Mouse (Mus musculus) lung, postnatal 0 days (tissue): ENCODE data around the gene Stox1. TPM values are rescaled to one million over a fixed set of nuclear protein-coding genes. Genes with fewer than 3 reads are reported as not detected.

Experiments
- ATAC-seq: fragments of 200-750 bp; cut with Nextera tagmentation; 2 replicates; pipeline ENCODE4 v1.8.0; 2017; ENCODE audit warnings: moderate library complexity
- DNase-seq: peaks from one replicate; pipeline ENCODE4 v3.0.0-alpha.2; 2016; ENCODE audit warnings: low spot score
- H3K27ac ChIP-seq: fragments of 300-500 bp; sonication (generic); 2 replicates; pipeline ENCODE4 v1.5.1; 2014; ENCODE audit warnings: antibody characterized with exemption, mild to moderate bottlenecking, low read length, mixed read lengths
- H3K27me3 ChIP-seq: fragments of 300-500 bp; sonication (generic); replicated peaks from 2 replicates; pipeline ENCODE4 v1.6.1; 2014; ENCODE audit warnings: low read length, mixed read lengths; ENCODE audit not compliant: insufficient read depth
- H3K36me3 ChIP-seq: fragments of 300-500 bp; sonication (generic); 2 replicates; pipeline ENCODE4 v1.6.1; 2014; ENCODE audit warnings: low read length, mixed read lengths; ENCODE audit not compliant: insufficient read depth
- H3K4me1 ChIP-seq: fragments of 300-500 bp; sonication (generic); 2 replicates; pipeline ENCODE4 v1.6.1; 2014; ENCODE audit warnings: antibody characterized with exemption, low read depth, low read length, mixed read lengths; ENCODE audit not compliant: insufficient read depth
- H3K4me2 ChIP-seq: fragments of 300-500 bp; sonication (generic); replicated peaks from 2 replicates; pipeline ENCODE4 v1.6.1; 2014; ENCODE audit warnings: low read depth, mild to moderate bottlenecking, low read length, moderate library complexity, mixed read lengths
- H3K4me3 ChIP-seq: fragments of 300-500 bp; sonication (generic); 2 replicates; pipeline ENCODE4 v1.5.1; 2014; ENCODE audit warnings: low read depth, low read length
- H3K9ac ChIP-seq: fragments of 300-500 bp; sonication (generic); replicated peaks from 2 replicates; pipeline ENCODE4 v1.6.1; 2014; ENCODE audit warnings: low read depth, mild to moderate bottlenecking
- H3K9me3 ChIP-seq: fragments of 300-500 bp; sonication (generic); 2 replicates; pipeline ENCODE4 v1.6.1; 2016; ENCODE audit warnings: low read length, mixed read lengths
- CTCF ChIP-seq: IDR thresholded peaks from 2 replicates; pipeline ENCODE4 v1.5.1; 2016; ENCODE audit warnings: antibody characterized with exemption, mild to moderate bottlenecking
- EP300 ChIP-seq: IDR thresholded peaks from 2 replicates; pipeline ENCODE4 v1.6.1; 2016; ENCODE audit warnings: antibody characterized with exemption, mild to moderate bottlenecking, control low read depth
- WGBS: fragments of 180-500 bp; shearing (Covaris S2); extraction: QIAGEN DNeasy Blood & Tissue Kit; methylation state at CpG from one replicate; pipeline ENCODE4 v1.1.7; 2014; 5-methylcytosine and 5-hydroxymethylcytosine counted together
- microRNA-seq: library from miRNA; unstranded; fragments of <30 nt; microRNA quantifications from one replicate; pipeline ENCODE4, GENCODE M21; 2016
- polyA plus RNA-seq: library from polyadenylated mRNA; unstranded; fragments of >200 nt; fragmentation: Nextera tagmentation; extraction: Ambion mirVana; gene quantifications from 2 replicates; pipeline ENCODE4 v1.2.1, GENCODE M21; 2015

The Stox1 gene
- polyA plus RNA-seq, 1 experiment from 2014 or later: 4.7 TPM

DNA sequence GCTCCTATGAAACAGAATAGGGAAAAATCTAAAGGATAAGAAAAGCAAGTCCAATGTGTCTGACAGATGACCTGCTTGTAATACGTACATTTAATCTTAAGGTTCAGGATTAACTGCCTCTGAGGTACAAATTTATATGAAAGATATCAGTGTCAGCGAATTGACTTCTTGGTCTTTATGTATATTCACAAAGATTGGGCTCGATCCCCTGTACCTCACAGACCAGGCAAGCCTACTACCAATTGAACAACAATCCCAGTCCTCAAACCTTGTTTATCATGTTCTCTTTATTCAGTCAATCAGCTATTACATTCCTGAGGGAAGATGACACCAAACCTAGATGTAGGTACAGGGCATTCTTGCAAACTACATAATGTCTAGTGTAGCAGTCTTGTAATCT is 74.0 kb downstream of the Stox1 start:
- peak overlapping the region; percentile 67 for H3K4me3 ChIP-seq
- 14% methylated on average over 3 of the region's 3 CpGs for WGBS
- peak overlapping the region; percentile 83 for H3K27ac ChIP-seq
- no peak for ATAC-seq
- TF ChIP-seq EP300 (no peak), CTCF (no peak)
- no peaks in the 10 kb centered on the region for H3K27me3 ChIP-seq
- peak overlapping the region; percentile 27; the same call in 1 of the 2 replicates for H3K9ac ChIP-seq
- H3K36me3 ChIP-seq: no peaks in the 10 kb centered on the region
- H3K4me2 ChIP-seq: peak overlapping the region; percentile 53
- DNase-seq: no peak
- H3K9me3 ChIP-seq: no peaks in the 10 kb centered on the region
- H3K4me1 ChIP-seq: peaks cover 8% of the 10 kb centered on the region; the same call in 1 of the 2 replicates

- peak; percentile 99 for ATAC-seq
These were observed 74.8 kb downstream of the Stox1 start, which contains the start of gene Ddx50 for GRCm38 (mm10) chr10:62650881-62651810. Ddx50 (minus strand) TSS chr10:62651218.

GRCm38 (mm10) chr10:62650358-62650782 is 75.6 kb downstream of the Stox1 start:
- Histone ChIP-seq H3K27me3 (no peaks in the 10 kb centered on the region), H3K4me3 (peak overlapping the region; percentile 67), H3K27ac (peak overlapping the region; percentile 83), H3K9me3 (no peaks in the 10 kb centered on the region), H3K36me3 (no peaks in the 10 kb centered on the region), H3K9ac (peak overlapping the region; percentile 58), H3K4me2 (peak overlapping the region; percentile 72), H3K4me1 (peaks cover 8% of the 10 kb centered on the region; the same call in 1 of the 2 replicates)
- DNase-seq: peak; percentile 65
- no peak for TF ChIP-seq EP300
- TF ChIP-seq CTCF: no peak
- under 1% methylated on average over 17 of the region's 17 CpGs for WGBS
- no peak for ATAC-seq

More at GRCm38 (mm10) chr10:62650881-62651810, 74.8 kb downstream of the Stox1 start, which contains the start of gene Ddx50:
- TF ChIP-seq CTCF (0 out of 2 replicates have a peak, but pooled peaks have one; percentile 4), EP300 (no peak)
- H3K4me1 ChIP-seq: peaks cover 8% of the 10 kb centered on the region; the same call in 1 of the 2 replicates
- 1% methylated on average over 79 of the region's 89 CpGs for WGBS
- peak within 1 kb of the TSS; percentile 83 for H3K27ac ChIP-seq
- H3K27me3 ChIP-seq: no peaks in the 10 kb centered on the region
- no peaks in the 10 kb centered on the region for H3K9me3 ChIP-seq
- peak within 1 kb of the TSS; percentile 67 for H3K4me3 ChIP-seq
- DNase-seq: peak; percentile 100
- peak within 1 kb of the TSS; percentile 58 for H3K9ac ChIP-seq
- H3K4me2 ChIP-seq: peak within 1 kb of the TSS; percentile 72
- no peaks in the 10 kb centered on the region for H3K36me3 ChIP-seq

Small RNAs within 50 kb of the gene (microRNA-seq; reads per million reads assigned to microRNA genes)
- not detected for gene Mir7215

Other genes starting within 250 kb of the Stox1 start
- gene Vps26a, start 239.3 kb downstream of the Stox1 start, polyA plus RNA-seq: 62.7 and 68.7 TPM in 2 replicates
- 215 and 245 TPM in 2 replicates for gene Srgn, start 198.7 kb downstream of the Stox1 start, polyA plus RNA-seq
- 21.8 and 22.8 TPM in 2 replicates for gene Kif1bp, start 147.7 kb downstream of the Stox1 start, polyA plus RNA-seq
- gene Ddx21, start 123.8 kb downstream of the Stox1 start, polyA plus RNA-seq: 8.2 and 9.0 TPM in 2 replicates
- 83.9 and 89.9 TPM in 2 replicates for gene Ddx50, start 74.9 kb downstream of the Stox1 start, polyA plus RNA-seq
- gene Ccar1, start 66.2 kb upstream of the Stox1 start, polyA plus RNA-seq: 52.7 and 53.9 TPM in 2 replicates
- gene Tet1, start 182.9 kb upstream of the Stox1 start, polyA plus RNA-seq: 5.2 and 7.0 TPM in 2 replicates
- 20.3 and 24.0 TPM in 2 replicates for gene Slc25a16, start 194.5 kb upstream of the Stox1 start, polyA plus RNA-seq
- 3.2 and 3.5 TPM in 2 replicates for gene Dna2, start 220.9 kb upstream of the Stox1 start, polyA plus RNA-seq